Mouse (Mus musculus): ENCODE data around the gene Zfp52. TPM values are rescaled to one million over a fixed set of nuclear protein-coding genes. Genes with fewer than 3 reads are reported as not detected.

The Zfp52 gene
- polyA plus RNA-seq, 1 experiment from 2014 or later, result 1.6 TPM

- Histone ChIP-seq H3K36me3 (ENCODE audit: control insufficient read depth, insufficient read depth, low read length) (no peaks in the 10 kb centered on the region), H3K27ac (ENCODE audit: low read depth, low read length) (no peak overlapping the region), H3K4me3 (ENCODE audit: low read depth, low read length) (peak overlapping the region; percentile 30; the same call in 1 of the 2 replicates), H3K27me3 (ENCODE audit: control insufficient read depth, insufficient read depth, low read length) (no peaks in the 10 kb centered on the region), H3K9me3 (ENCODE audit: control insufficient read depth, low read length) (no peaks in the 10 kb centered on the region), H3K9ac (ENCODE audit: low read length) (no peak overlapping the region), H3K4me2 (peak overlapping the region; percentile 51; the same call in 1 of the 2 replicates), H3K4me1 (ENCODE audit: control insufficient read depth, insufficient read depth, low read length) (peaks cover 5% of the 10 kb centered on the region; the same call in 1 of the 2 replicates)
- no peak for ATAC-seq (ENCODE audit: low FRiP score)
- DNase-seq (ENCODE audit: low spot score, missing footprints), result no peak
- WGBS, result 39% methylated on average over 7 of the region's 7 CpGs
These were observed 757 bp downstream of the Zfp52 start for GRCm38 (mm10) chr17:21536096-21536495.

DNA sequence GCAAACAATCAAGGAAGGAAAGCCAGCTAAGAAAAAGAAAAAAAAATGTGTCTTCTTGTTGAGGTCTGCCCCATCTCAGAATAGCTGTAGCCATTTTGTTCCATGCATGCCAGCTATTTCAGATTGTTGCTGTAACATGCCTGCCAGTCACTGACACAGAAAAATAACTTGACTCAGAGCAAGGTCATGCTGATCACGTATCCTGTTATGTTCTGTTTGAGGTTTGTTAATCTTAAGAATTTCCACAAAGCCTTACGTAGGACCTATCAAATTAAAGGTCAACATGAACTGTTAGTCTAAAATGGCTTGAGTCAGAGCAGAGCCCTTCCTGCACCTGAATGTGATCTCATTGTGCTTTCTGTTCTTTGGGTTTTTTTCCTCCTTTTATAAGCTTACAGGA lies 1.3 kb downstream of the Zfp52 start:
- Histone ChIP-seq H3K4me3 (ENCODE audit: low read depth, low read length) (no peak overlapping the region), H3K9me3 (ENCODE audit: control insufficient read depth, low read length) (no peaks in the 10 kb centered on the region), H3K36me3 (ENCODE audit: control insufficient read depth, insufficient read depth, low read length) (no peaks in the 10 kb centered on the region), H3K9ac (ENCODE audit: low read length) (no peak overlapping the region), H3K4me2 (no peak overlapping the region), H3K27me3 (ENCODE audit: control insufficient read depth, insufficient read depth, low read length) (no peaks in the 10 kb centered on the region), H3K4me1 (ENCODE audit: control insufficient read depth, insufficient read depth, low read length) (peaks cover 5% of the 10 kb centered on the region; the same call in 1 of the 2 replicates), H3K27ac (ENCODE audit: low read depth, low read length) (no peak overlapping the region)
- 88% methylated on average over 2 of the region's 2 CpGs for WGBS
- no peak for DNase-seq (ENCODE audit: low spot score, missing footprints)
- ATAC-seq (ENCODE audit: low FRiP score), result no peak

GRCm38 (mm10) chr17:21557831-21558230 lies 22.5 kb downstream of the Zfp52 start:
- H3K27me3 ChIP-seq (ENCODE audit: control insufficient read depth, insufficient read depth, low read length), result no peaks in the 10 kb centered on the region

DNA sequence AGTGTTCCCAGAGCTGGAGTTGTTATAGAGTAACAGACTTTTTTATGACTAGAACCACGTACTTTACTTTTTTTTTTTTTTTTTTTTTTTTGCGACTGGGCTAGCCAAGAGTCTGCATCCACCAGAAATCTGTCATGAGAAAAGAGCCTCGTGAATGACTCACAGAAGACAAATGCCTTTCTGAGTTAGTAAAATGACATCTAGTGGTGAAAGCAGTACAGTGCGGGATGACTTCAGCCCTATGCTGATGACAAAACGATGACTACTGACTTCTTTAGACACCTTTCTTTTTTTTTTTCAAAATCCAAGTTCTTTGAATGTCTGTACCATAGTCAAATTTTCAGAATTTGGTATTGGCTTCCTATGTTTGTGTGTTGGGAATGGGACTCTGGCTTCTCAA lies 30.9 kb downstream of the Zfp52 start:
- no peaks in the 10 kb centered on the region for H3K9me3 ChIP-seq (ENCODE audit: control insufficient read depth, low read length)
- H3K9ac ChIP-seq (ENCODE audit: low read length), result peak overlapping the region; percentile 72
- DNase-seq (ENCODE audit: low spot score, missing footprints) (no peak), ATAC-seq (ENCODE audit: low FRiP score) (peak; percentile 78)
- H3K4me1 ChIP-seq (ENCODE audit: control insufficient read depth, insufficient read depth, low read length), result peaks cover 3% of the 10 kb centered on the region; the same call in 1 of the 2 replicates
- WGBS, result 14% methylated on average over 5 of the region's 5 CpGs
- H3K27me3 ChIP-seq (ENCODE audit: control insufficient read depth, insufficient read depth, low read length), result no peaks in the 10 kb centered on the region
- no peaks in the 10 kb centered on the region for H3K36me3 ChIP-seq (ENCODE audit: control insufficient read depth, insufficient read depth, low read length)
- peak overlapping the region; percentile 54 for H3K4me3 ChIP-seq (ENCODE audit: low read depth, low read length)
- peak overlapping the region; percentile 20; the same call in 1 of the 2 replicates for H3K27ac ChIP-seq (ENCODE audit: low read depth, low read length)
- peak overlapping the region; percentile 63 for H3K4me2 ChIP-seq

More at GRCm38 (mm10) chr17:21557831-21558230, 22.5 kb downstream of the Zfp52 start:
- Histone ChIP-seq H3K27ac (ENCODE audit: low read depth, low read length) (no peak overlapping the region), H3K9ac (ENCODE audit: low read length) (no peak overlapping the region), H3K4me2 (no peak overlapping the region), H3K4me1 (ENCODE audit: control insufficient read depth, insufficient read depth, low read length) (no peaks in the 10 kb centered on the region), H3K9me3 (ENCODE audit: control insufficient read depth, low read length) (no peaks in the 10 kb centered on the region), H3K36me3 (ENCODE audit: control insufficient read depth, insufficient read depth, low read length) (no peaks in the 10 kb centered on the region), H3K4me3 (ENCODE audit: low read depth, low read length) (no peak overlapping the region)
- 95% methylated on average over 2 of the region's 2 CpGs for WGBS
- no peak for ATAC-seq (ENCODE audit: low FRiP score)
- DNase-seq (ENCODE audit: low spot score, missing footprints), result peak; percentile 33

DNA sequence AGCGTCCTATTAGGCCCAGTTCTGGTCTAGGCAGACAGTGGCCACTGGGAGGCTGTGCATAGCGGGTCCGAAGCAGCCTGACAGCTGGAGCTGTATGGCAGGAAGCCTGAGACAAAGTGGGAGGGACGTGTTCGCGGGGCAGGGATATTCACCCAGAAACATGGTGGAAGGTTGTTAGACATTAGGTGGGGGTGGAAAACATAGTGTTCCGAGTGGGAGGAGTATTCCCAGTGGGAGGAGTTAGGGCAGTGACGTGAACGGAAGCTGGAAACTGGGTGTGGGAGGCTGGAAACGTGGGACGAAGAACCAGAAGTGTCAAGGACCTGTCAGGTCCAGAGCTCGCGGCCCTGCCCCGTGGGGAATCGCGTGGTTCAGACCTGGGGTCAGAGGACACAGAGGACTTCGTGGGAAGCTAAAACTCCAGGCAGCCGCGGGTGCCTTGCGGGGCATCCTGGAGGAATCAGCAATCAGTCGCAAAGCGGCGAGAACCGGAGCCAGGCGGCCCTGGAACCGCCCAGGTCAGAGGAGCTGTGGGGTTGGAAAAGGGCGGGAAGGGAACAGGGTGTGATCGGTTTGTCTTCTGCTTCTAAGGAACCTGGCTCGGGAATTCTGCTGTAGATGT lies 31.5 kb downstream of the Zfp52 start, which contains the start of gene Zfp948:
TSS of gene Zfp948 (plus strand) at position 281 of the 622 bp plus-strand sequence.
- Histone ChIP-seq H3K9me3 (ENCODE audit: control insufficient read depth, low read length) (no peaks in the 10 kb centered on the region), H3K27me3 (ENCODE audit: control insufficient read depth, insufficient read depth, low read length) (no peaks in the 10 kb centered on the region), H3K36me3 (ENCODE audit: control insufficient read depth, insufficient read depth, low read length) (no peaks in the 10 kb centered on the region), H3K4me2 (peak within 1 kb of the TSS; percentile 63), H3K4me1 (ENCODE audit: control insufficient read depth, insufficient read depth, low read length) (peaks cover 3% of the 10 kb centered on the region; the same call in 1 of the 2 replicates), H3K4me3 (ENCODE audit: low read depth, low read length) (peak within 1 kb of the TSS; percentile 54), H3K9ac (ENCODE audit: low read length) (peak within 1 kb of the TSS; percentile 72), H3K27ac (ENCODE audit: low read depth, low read length) (peak within 1 kb of the TSS; percentile 20; the same call in 1 of the 2 replicates)
- ATAC-seq (ENCODE audit: low FRiP score) (peak; percentile 94), DNase-seq (ENCODE audit: low spot score, missing footprints) (peak; percentile 98)
- 2% methylated on average over 29 of the region's 29 CpGs for WGBS

DNA sequence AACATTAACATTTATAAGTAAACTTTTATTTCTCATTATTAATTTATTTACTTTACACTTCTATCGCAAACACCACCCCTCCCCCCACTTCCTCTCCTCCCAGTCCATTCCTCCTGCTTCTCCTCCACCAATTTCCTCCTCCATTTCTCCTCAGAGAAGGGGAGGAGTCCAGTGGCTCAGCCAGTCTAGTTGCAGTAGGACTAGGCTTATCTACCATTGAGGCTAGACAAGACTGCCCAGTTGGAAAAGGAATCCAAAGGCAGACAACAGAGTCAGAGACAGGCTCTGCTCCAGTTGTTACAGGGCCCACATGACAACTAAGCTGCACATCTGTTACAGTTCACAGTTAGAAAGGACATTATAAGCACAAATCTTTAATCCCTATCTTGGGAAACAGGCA lies 32.4 kb downstream of the Zfp52 start:
- Histone ChIP-seq H3K27ac (ENCODE audit: low read depth, low read length) (no peak overlapping the region), H3K9ac (ENCODE audit: low read length) (no peak overlapping the region), H3K4me2 (peak overlapping the region; percentile 63), H3K4me3 (ENCODE audit: low read depth, low read length) (peak overlapping the region; percentile 12; the same call in 1 of the 2 replicates), H3K27me3 (ENCODE audit: control insufficient read depth, insufficient read depth, low read length) (no peaks in the 10 kb centered on the region), H3K4me1 (ENCODE audit: control insufficient read depth, insufficient read depth, low read length) (peaks cover 3% of the 10 kb centered on the region; the same call in 1 of the 2 replicates), H3K9me3 (ENCODE audit: control insufficient read depth, low read length) (no peaks in the 10 kb centered on the region), H3K36me3 (ENCODE audit: control insufficient read depth, insufficient read depth, low read length) (no peaks in the 10 kb centered on the region)
- 83% methylated on average over 1 of the region's 1 CpGs for WGBS
- DNase-seq (ENCODE audit: low spot score, missing footprints) (peak; percentile 88), ATAC-seq (ENCODE audit: low FRiP score) (peak; percentile 10; the same call in 1 of the 2 replicates)

- H3K9ac ChIP-seq (ENCODE audit: low read length), result no peak overlapping the region
- WGBS, result 94% methylated on average over 1 of the region's 1 CpGs
- H3K27me3 ChIP-seq (ENCODE audit: control insufficient read depth, insufficient read depth, low read length), result no peaks in the 10 kb centered on the region
- peak; percentile 33 for DNase-seq (ENCODE audit: low spot score, missing footprints)
- no peak overlapping the region for H3K27ac ChIP-seq (ENCODE audit: low read depth, low read length)
- H3K4me2 ChIP-seq, result no peak overlapping the region
- no peaks in the 10 kb centered on the region for H3K4me1 ChIP-seq (ENCODE audit: control insufficient read depth, insufficient read depth, low read length)
- H3K9me3 ChIP-seq (ENCODE audit: control insufficient read depth, low read length), result no peaks in the 10 kb centered on the region; the same call in 1 of the 2 replicates
- peaks cover 6% of the 10 kb centered on the region; the same call in 1 of the 2 replicates for H3K36me3 ChIP-seq (ENCODE audit: control insufficient read depth, insufficient read depth, low read length)
- no peak for ATAC-seq (ENCODE audit: low FRiP score)
- no peak overlapping the region for H3K4me3 ChIP-seq (ENCODE audit: low read depth, low read length)
These were observed 43.7 kb downstream of the Zfp52 start for GRCm38 (mm10) chr17:21579080-21579479.

DNA sequence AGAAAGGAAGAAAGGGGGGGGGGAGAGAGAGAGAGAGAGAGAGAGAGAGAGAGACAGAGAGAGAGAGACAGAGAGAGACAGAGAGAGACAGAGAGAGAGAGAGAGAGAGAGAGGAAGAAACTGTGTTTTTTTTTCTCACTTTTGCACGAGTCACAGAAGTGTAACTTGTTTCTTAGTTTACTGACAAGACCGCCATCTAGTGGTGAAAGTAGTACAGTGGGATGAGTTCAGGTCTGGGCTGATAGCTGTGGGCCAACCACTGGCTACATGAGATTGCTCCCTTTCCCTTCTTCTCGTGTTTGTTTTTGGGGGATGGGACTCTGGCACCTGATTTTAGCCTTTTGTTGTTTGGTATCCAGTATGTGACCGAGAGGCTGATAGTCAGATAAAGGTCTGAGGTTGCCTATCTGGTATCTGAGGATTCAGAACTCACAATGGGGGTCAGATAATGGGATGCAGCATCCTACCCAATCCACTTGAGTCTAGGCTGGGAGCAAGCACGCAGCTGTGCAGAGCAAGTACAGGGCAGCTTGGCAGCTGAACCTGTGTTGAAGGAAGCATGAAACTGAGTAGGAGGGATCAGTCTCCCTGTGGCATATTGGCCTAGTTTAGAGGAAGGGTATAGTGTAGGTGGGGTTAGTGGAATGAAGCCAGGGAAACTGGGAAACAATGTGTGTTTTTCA lies 44.3 kb downstream of the Zfp52 start:
- ATAC-seq (ENCODE audit: low FRiP score) (peak; percentile 77; the same call in 1 of the 2 replicates), DNase-seq (ENCODE audit: low spot score, missing footprints) (peak; percentile 89)
- Histone ChIP-seq H3K4me1 (ENCODE audit: control insufficient read depth, insufficient read depth, low read length) (no peaks in the 10 kb centered on the region), H3K4me2 (no peak overlapping the region), H3K27me3 (ENCODE audit: control insufficient read depth, insufficient read depth, low read length) (no peaks in the 10 kb centered on the region), H3K27ac (ENCODE audit: low read depth, low read length) (no peak overlapping the region), H3K36me3 (ENCODE audit: control insufficient read depth, insufficient read depth, low read length) (peaks cover 6% of the 10 kb centered on the region; the same call in 1 of the 2 replicates), H3K4me3 (ENCODE audit: low read depth, low read length) (no peak overlapping the region), H3K9ac (ENCODE audit: low read length) (no peak overlapping the region), H3K9me3 (ENCODE audit: control insufficient read depth, low read length) (no peaks in the 10 kb centered on the region; the same call in 1 of the 2 replicates)
- 26% methylated on average over 5 of the region's 5 CpGs for WGBS

DNA sequence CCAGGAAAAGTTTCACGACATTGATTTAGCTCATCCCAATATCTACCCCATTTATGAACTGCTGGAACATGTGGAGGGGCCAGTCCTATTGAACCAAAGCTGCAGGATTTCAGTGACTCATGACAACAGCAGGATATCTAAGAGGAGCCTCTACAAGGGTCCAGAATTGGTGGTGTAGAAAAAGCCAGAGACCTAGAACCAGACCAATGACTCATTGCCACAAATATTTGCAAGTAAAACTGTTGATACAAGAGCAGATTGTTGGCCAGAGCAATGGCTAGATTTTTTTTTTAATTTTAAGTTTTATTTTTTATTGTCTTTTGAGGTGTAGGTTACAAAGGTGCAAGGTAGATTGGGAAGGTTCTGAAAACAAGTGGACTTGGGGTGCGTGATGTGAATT lies 50.2 kb downstream of the Zfp52 start:
- peak; percentile 54 for DNase-seq (ENCODE audit: low spot score, missing footprints)
- Histone ChIP-seq H3K4me2 (no peak overlapping the region), H3K27ac (ENCODE audit: low read depth, low read length) (no peak overlapping the region), H3K9ac (ENCODE audit: low read length) (no peak overlapping the region), H3K4me3 (ENCODE audit: low read depth, low read length) (no peak overlapping the region), H3K36me3 (ENCODE audit: control insufficient read depth, insufficient read depth, low read length) (peaks cover 16% of the 10 kb centered on the region), H3K27me3 (ENCODE audit: control insufficient read depth, insufficient read depth, low read length) (no peaks in the 10 kb centered on the region), H3K4me1 (ENCODE audit: control insufficient read depth, insufficient read depth, low read length) (no peaks in the 10 kb centered on the region), H3K9me3 (ENCODE audit: control insufficient read depth, low read length) (0 out of 2 replicates have a peak, but pooled peaks cover 2% of the 10 kb centered on the region)
- ATAC-seq (ENCODE audit: low FRiP score), result no peak
- 98% methylated on average over 2 of the region's 2 CpGs for WGBS
